Mouse (Mus musculus): Measurements from ENCODE around the gene Klrg1. TPM values are rescaled to one million over a fixed set of nuclear protein-coding genes. Genes with fewer than 3 reads are reported as not detected.

The Klrg1 gene
- polyA plus RNA-seq, 1 experiment from 2014 or later: 0.27 TPM

DNA sequence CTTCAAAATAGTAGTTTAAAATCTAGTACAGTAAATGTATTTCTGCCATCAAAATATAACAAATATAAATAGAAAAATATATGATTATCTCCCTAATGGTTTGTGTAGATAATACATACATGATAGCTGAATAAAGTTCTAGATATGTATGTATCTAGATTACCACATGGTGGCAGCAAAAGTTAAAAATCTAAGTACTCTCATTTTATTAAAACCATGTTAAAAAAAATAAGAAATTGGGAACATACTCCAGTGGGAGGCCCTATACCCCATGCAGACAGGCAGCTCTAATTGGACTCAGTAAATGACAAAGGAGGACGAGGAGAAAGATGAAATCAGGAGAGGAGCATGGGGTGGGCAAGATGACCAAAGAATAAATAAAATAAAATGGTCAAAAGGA lies 30.5 kb downstream of the Klrg1 start:
- 15% methylated on average over 1 of the region's 1 CpGs for WGBS
- no peaks in the 10 kb centered on the region for H3K27me3 ChIP-seq
- H3K4me2 ChIP-seq (replicated peaks): no peak overlapping the region
- no peak for ATAC-seq (ENCODE audit: low FRiP score, low read depth)
- H3K27ac ChIP-seq: no peak overlapping the region
- H3K9me3 ChIP-seq: no peaks in the 10 kb centered on the region
- no peaks in the 10 kb centered on the region for H3K4me1 ChIP-seq
- H3K4me3 ChIP-seq: no peak overlapping the region
- H3K9ac ChIP-seq: no peak overlapping the region
- H3K36me3 ChIP-seq: no peaks in the 10 kb centered on the region

DNA sequence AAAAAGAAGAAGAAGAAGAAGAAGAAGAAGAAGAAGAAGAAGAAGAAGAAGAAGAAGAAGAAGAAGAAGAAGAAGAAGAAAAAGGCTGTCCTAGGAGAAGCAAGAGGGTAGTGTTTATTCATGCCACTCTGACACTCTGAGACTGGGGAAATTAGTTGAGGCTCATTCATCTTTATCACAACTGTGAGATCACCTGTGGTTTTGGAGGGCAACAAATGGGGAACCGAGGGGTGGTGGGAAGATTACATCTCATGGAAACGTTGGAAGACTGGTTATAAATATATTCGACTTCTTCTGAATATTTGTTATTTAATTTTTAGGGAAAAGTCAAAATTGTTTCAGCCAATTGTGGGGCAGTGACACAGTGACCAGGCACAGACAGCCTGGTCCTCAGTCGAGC lies 32.6 kb downstream of the Klrg1 start:
- no peak overlapping the region for H3K9ac ChIP-seq
- H3K27ac ChIP-seq: no peak overlapping the region
- no peaks in the 10 kb centered on the region for H3K4me1 ChIP-seq
- no peaks in the 10 kb centered on the region for H3K36me3 ChIP-seq
- WGBS: 72% methylated on average over 4 of the region's 4 CpGs
- no peak overlapping the region for H3K4me3 ChIP-seq
- no peak for ATAC-seq (ENCODE audit: low FRiP score, low read depth)
- H3K9me3 ChIP-seq: no peaks in the 10 kb centered on the region
- no peaks in the 10 kb centered on the region for H3K27me3 ChIP-seq
- H3K4me2 ChIP-seq (replicated peaks): no peak overlapping the region

Other genes with a start within 250 kb of the Klrg1 start
- gene M6pr, start 25.8 kb upstream of the Klrg1 start, polyA plus RNA-seq (2015; fragmentation: Nextera tagmentation; extraction: Ambion mirVana): 77.6 and 79.1 TPM in 2 replicates
- 26.1 and 28.4 TPM in 2 replicates for gene Phc1, start 57.7 kb upstream of the Klrg1 start, polyA plus RNA-seq (2015; fragmentation: Nextera tagmentation; extraction: Ambion mirVana)
- gene Rimklb, start 215.9 kb upstream of the Klrg1 start, polyA plus RNA-seq (2015; fragmentation: Nextera tagmentation; extraction: Ambion mirVana): 36.1 and 38.8 TPM in 2 replicates
- 6.6 and 6.8 TPM in 2 replicates for gene Mfap5, start 223.0 kb upstream of the Klrg1 start, polyA plus RNA-seq (2015; fragmentation: Nextera tagmentation; extraction: Ambion mirVana)

All from limb, embryonic 13.5 days (tissue).